Mouse (Mus musculus) liver, postnatal 0 days (tissue): ENCODE measurements at regions not wholly inside any gene's neighbourhood (a gene's known extent, or its start where the extent isn't known, plus 50 kb on each side); places are given as distances from the start of the nearest gene placed in this dataset.
"Not testable (repeated sequence)": the region's sequence is repeated elsewhere in the genome, so short reads cannot be mapped to it uniquely, and the experiment has no call there.

Experiments used
- CTCF ChIP-seq: sonication (generic); IDR thresholded peaks from 2 replicates; pipeline ENCODE4 v1.5.1; 2016; ENCODE audit warnings: antibody characterized with exemption, low read depth
- EP300 ChIP-seq: IDR thresholded peaks from 2 replicates; pipeline ENCODE4 v1.6.1; 2016; ENCODE audit warnings: antibody characterized with exemption, low read depth, mild to moderate bottlenecking

DNA sequence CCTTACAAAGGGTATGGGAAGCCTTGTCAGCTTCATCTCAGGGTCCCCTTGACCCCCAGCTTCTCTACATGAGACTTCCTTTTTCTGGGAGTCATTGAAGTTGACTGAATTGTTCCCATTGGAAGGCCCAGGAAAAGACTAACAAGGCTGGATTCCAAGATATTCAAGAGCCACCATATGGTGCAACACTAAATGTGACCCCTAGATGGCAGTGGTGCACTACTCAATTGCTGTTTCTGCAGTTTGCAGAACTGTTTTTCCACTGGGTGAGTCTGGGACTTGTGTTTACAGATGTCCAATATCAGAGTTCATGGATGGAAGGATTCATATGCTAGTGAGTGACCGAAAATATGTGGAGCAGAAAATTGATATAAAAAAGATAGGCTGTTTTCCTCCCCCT, 510.3 kb downstream of the Gm21863 start:
- TF ChIP-seq EP300 = not testable (repeated sequence)
- peak; percentile 55 for TF ChIP-seq CTCF
